Mouse (Mus musculus): Measurements from ENCODE around the gene Igf2bp3. TPM values are rescaled to one million over a fixed set of nuclear protein-coding genes. Genes with fewer than 3 reads are reported as not detected.

Igf2bp3 gene
- polyA plus RNA-seq, 1 experiment from 2014 or later = 2.4 TPM

- CTCF ChIA-PET = no interaction called here
Observed at GRCm38 (mm10) chr6:49176018-49176417, 38.7 kb downstream of the Igf2bp3 start.

GRCm38 (mm10) chr6:49174616-49175015 lies 40.1 kb downstream of the Igf2bp3 start:
- ATAC-seq (no peak), DNase-seq (ENCODE audit: low read depth, low spot score) (no peak)
- no peak for TF ChIP-seq CTCF (IDR thresholded peaks at IDR 0.05)
- ChIA-PET POLR2A (interaction anchor here (0.5 kb wide), 1 partner anchor 159 kb away, joined by 6 read pairs; no protein-coding TSS in a partner anchor), CTCF (no interaction called here)
- in situ Hi-C loops (cut with MboI; ENCODE audit: low pct_unique_long_range_greater_than_20kb) = no loop called here
- H3K27me3 ChIP-seq = no peaks in the 10 kb centered on the region

More at GRCm38 (mm10) chr6:49176018-49176417, 38.7 kb downstream of the Igf2bp3 start:
- TF ChIP-seq CTCF (IDR thresholded peaks at IDR 0.05) = no peak
- POLR2A ChIA-PET = no interaction called here
- ATAC-seq = no peak
- DNase-seq (ENCODE audit: low read depth, low spot score) = no peak
- in situ Hi-C loops (cut with MboI; ENCODE audit: low pct_unique_long_range_greater_than_20kb) = no loop called here
- no peaks in the 10 kb centered on the region for H3K27me3 ChIP-seq

GRCm38 (mm10) chr6:49173674-49174073 lies 41.1 kb downstream of the Igf2bp3 start:
- DNase-seq (ENCODE audit: low read depth, low spot score) (no peak), ATAC-seq (no peak)
- CTCF ChIA-PET = no interaction called here
- no peaks in the 10 kb centered on the region for H3K27me3 ChIP-seq
- no peak for TF ChIP-seq CTCF (IDR thresholded peaks at IDR 0.05)
- in situ Hi-C loops (cut with MboI; ENCODE audit: low pct_unique_long_range_greater_than_20kb) = no loop called here
- POLR2A ChIA-PET = no interaction called here

- H3K27me3 ChIP-seq = no peaks in the 10 kb centered on the region
- ChIA-PET POLR2A (interaction anchor here (0.5 kb wide), 1 partner anchor 42 kb away, joined by 3 read pairs; the partner anchor contains the start of gene Igf2bp3), CTCF (interaction anchor here (0.7 kb wide), 1 partner anchor 24 kb away, joined by 3 read pairs; no protein-coding TSS in a partner anchor)
- DNase-seq (ENCODE audit: low read depth, low spot score) (no peak), ATAC-seq (no peak)
- in situ Hi-C loops (cut with MboI; ENCODE audit: low pct_unique_long_range_greater_than_20kb) = no loop called here
- no peak for TF ChIP-seq CTCF (IDR thresholded peaks at IDR 0.05)
Observed at GRCm38 (mm10) chr6:49173265-49173664, 41.5 kb downstream of the Igf2bp3 start.

- no peak for TF ChIP-seq CTCF (IDR thresholded peaks at IDR 0.05)
Observed at GRCm38 (mm10) chr6:49171216-49171615, 43.5 kb downstream of the Igf2bp3 start.

GRCm38 (mm10) chr6:49168648-49169047 lies 46.1 kb downstream of the Igf2bp3 start:
- no peaks in the 10 kb centered on the region for H3K27me3 ChIP-seq
- ChIA-PET CTCF (interaction anchor here (1.0 kb wide), 1 partner anchor 14 kb away, joined by 3 read pairs; no protein-coding TSS in a partner anchor), POLR2A (no interaction called here)
- no peak for ATAC-seq
- DNase-seq (ENCODE audit: low read depth, low spot score) = no peak
- in situ Hi-C loops (cut with MboI; ENCODE audit: low pct_unique_long_range_greater_than_20kb) = no loop called here
- no peak for TF ChIP-seq CTCF (IDR thresholded peaks at IDR 0.05)

More at GRCm38 (mm10) chr6:49171216-49171615, 43.5 kb downstream of the Igf2bp3 start:
- in situ Hi-C loops (cut with MboI; ENCODE audit: low pct_unique_long_range_greater_than_20kb) = no loop called here
- POLR2A ChIA-PET = no interaction called here
- no peaks in the 10 kb centered on the region for H3K27me3 ChIP-seq
- no peak for DNase-seq (ENCODE audit: low read depth, low spot score)
- ATAC-seq = no peak
- CTCF ChIA-PET = no interaction called here

- DNase-seq (ENCODE audit: low read depth, low spot score) (no peak), ATAC-seq (no peak)
- in situ Hi-C loops (cut with MboI; ENCODE audit: low pct_unique_long_range_greater_than_20kb) = no loop called here
- TF ChIP-seq CTCF (IDR thresholded peaks at IDR 0.05) = no peak
- ChIA-PET CTCF (no interaction called here), POLR2A (no interaction called here)
- no peaks in the 10 kb centered on the region for H3K27me3 ChIP-seq
Observed at GRCm38 (mm10) chr6:49167406-49167805, 47.4 kb downstream of the Igf2bp3 start.

- ATAC-seq (no peak), DNase-seq (ENCODE audit: low read depth, low spot score) (no peak)
- no peaks in the 10 kb centered on the region for H3K27me3 ChIP-seq
- TF ChIP-seq CTCF (IDR thresholded peaks at IDR 0.05) = no peak
- POLR2A ChIA-PET = no interaction called here
- CTCF ChIA-PET = no interaction called here
- in situ Hi-C loops (cut with MboI; ENCODE audit: low pct_unique_long_range_greater_than_20kb) = no loop called here
Observed at GRCm38 (mm10) chr6:49166318-49166717, 48.4 kb downstream of the Igf2bp3 start.

- ChIA-PET CTCF (interaction anchor here (0.8 kb wide), 1 partner anchor 431 kb away, joined by 3 read pairs; no protein-coding TSS in a partner anchor), POLR2A (no interaction called here)
- no peak for ATAC-seq
- in situ Hi-C loops (cut with MboI; ENCODE audit: low pct_unique_long_range_greater_than_20kb) = no loop called here
- DNase-seq (ENCODE audit: low read depth, low spot score) = no peak
- TF ChIP-seq CTCF (IDR thresholded peaks at IDR 0.05) = no peak
- no peaks in the 10 kb centered on the region for H3K27me3 ChIP-seq
Observed at GRCm38 (mm10) chr6:49165855-49166254, 48.9 kb downstream of the Igf2bp3 start.

GRCm38 (mm10) chr6:49165101-49165500 lies 49.7 kb downstream of the Igf2bp3 start:
- DNase-seq (ENCODE audit: low read depth, low spot score) (no peak), ATAC-seq (no peak)
- TF ChIP-seq CTCF (IDR thresholded peaks at IDR 0.05) = no peak
- POLR2A ChIA-PET = no interaction called here
- no peaks in the 10 kb centered on the region for H3K27me3 ChIP-seq
- in situ Hi-C loops (cut with MboI; ENCODE audit: low pct_unique_long_range_greater_than_20kb) = no loop called here
- CTCF ChIA-PET = interaction anchor here (0.8 to 1.0 kb wide), 2 partner anchors 66 to 430 kb away, joined by 3 to 4 read pairs; no protein-coding TSS in a partner anchor

GRCm38 (mm10) chr6:49164701-49165100 lies 50.1 kb downstream of the Igf2bp3 start:
- POLR2A ChIA-PET = no interaction called here

GRCm38 (mm10) chr6:49159971-49160370 lies 54.8 kb downstream of the Igf2bp3 start:
- ATAC-seq = no peak
- POLR2A ChIA-PET = no interaction called here
- in situ Hi-C loops (cut with MboI; ENCODE audit: low pct_unique_long_range_greater_than_20kb) = no loop called here

More at GRCm38 (mm10) chr6:49164701-49165100, 50.1 kb downstream of the Igf2bp3 start:
- DNase-seq (ENCODE audit: low read depth, low spot score) = no peak
- ATAC-seq = no peak
- no peak for TF ChIP-seq CTCF (IDR thresholded peaks at IDR 0.05)
- no peaks in the 10 kb centered on the region for H3K27me3 ChIP-seq
- CTCF ChIA-PET = interaction anchor here (1.0 kb wide), 1 partner anchor 66 kb away, joined by 4 read pairs; no protein-coding TSS in a partner anchor
- in situ Hi-C loops (cut with MboI; ENCODE audit: low pct_unique_long_range_greater_than_20kb) = no loop called here

More at GRCm38 (mm10) chr6:49159971-49160370, 54.8 kb downstream of the Igf2bp3 start:
- no peak for DNase-seq (ENCODE audit: low read depth, low spot score)
- CTCF ChIA-PET = no interaction called here
- no peak for TF ChIP-seq CTCF (IDR thresholded peaks at IDR 0.05)
- H3K27me3 ChIP-seq = no peaks in the 10 kb centered on the region
